Mouse (Mus musculus) heart, postnatal 25 days (tissue): ENCODE measurements around the gene Ifnar1. TPM values are rescaled to one million over a fixed set of nuclear protein-coding genes. Genes with fewer than 3 reads are reported as not detected.

Experiments
- DNase-seq: peaks from one replicate; pipeline ENCODE4 v3.0.0; 2022; ENCODE audit warnings: low spot score
- intact Hi-C: fragments of 180-260 bp; cut with DNase I; formaldehyde crosslinking; loops from one replicate; pipeline ENCODE4 v1.15.1; 2025
- microRNA-seq: library from miRNA; unstranded; fragments of <30 nt; microRNA quantifications from one replicate; pipeline ENCODE4 v1.2.0, GENCODE M21; 2022
- total RNA-seq, 2 experiments: library from RNA; stranded (reverse); gene quantifications; 2 replicates each; pipeline ENCODE4 v1.2.3; 2021

Ifnar1 gene
- total RNA-seq, 2 experiments from 2014 or later: 30.5 to 39.7 TPM

- intact Hi-C loops: no loop called here
- DNase-seq: no peak
Measured at GRCm38 (mm10) chr16:91555017-91555605, 70.1 kb downstream of the Ifnar1 start.

- no peak for DNase-seq
- intact Hi-C loops: no loop called here
Measured at GRCm38 (mm10) chr16:91556659-91557058, 71.6 kb downstream of the Ifnar1 start.

Small RNAs within 50 kb of the gene (microRNA-seq; reads per million reads assigned to microRNA genes)
- not detected for gene Mir6367

Other genes with a start within 250 kb of the Ifnar1 start
- gene Olig1, start 215.5 kb upstream of the Ifnar1 start, total RNA-seq: not detected
- gene Ifnar2, start 112.5 kb upstream of the Ifnar1 start, total RNA-seq: 10 to 100 TPM; 34.5 to 37.6 TPM
- gene Gm21970, start 93.5 kb upstream of the Ifnar1 start, total RNA-seq: not detected
- 100 to 1,000 TPM in 1 of 2 experiments, 10 to 100 TPM in 1; 97.5 to 105 TPM for gene Il10rb, start 79.1 kb upstream of the Ifnar1 start, total RNA-seq
- gene Ifngr2, start 61.8 kb downstream of the Ifnar1 start, total RNA-seq: 100 to 1,000 TPM; 153 to 157 TPM
- 10 to 100 TPM; 65.5 to 74.3 TPM for gene Tmem50b, start 112.6 kb downstream of the Ifnar1 start, total RNA-seq
- gene Dnajc28, start 133.8 kb downstream of the Ifnar1 start, total RNA-seq: 10 to 100 TPM; 24.4 to 25.9 TPM
- gene Gart, start 161.7 kb downstream of the Ifnar1 start, total RNA-seq: 10 to 100 TPM; 59.0 to 70.1 TPM
- 100 to 1,000 TPM; 129 to 149 TPM for gene Son, start 162.3 kb downstream of the Ifnar1 start, total RNA-seq
- gene Donson, start 203.5 kb downstream of the Ifnar1 start, total RNA-seq: 1 to 10 TPM; 2.5 to 3.7 TPM
- 10 to 100 TPM; 22.7 to 24.7 TPM for gene Cryzl1, start 243.7 kb downstream of the Ifnar1 start, total RNA-seq
- gene Itsn1, start 244.0 kb downstream of the Ifnar1 start, total RNA-seq: 10 to 100 TPM; 40.8 to 56.7 TPM